Mouse (Mus musculus) neural tube, embryonic 13.5 days (tissue): ENCODE data around the gene Myo9b. TPM values are rescaled to one million over a fixed set of nuclear protein-coding genes. Genes with fewer than 3 reads are reported as not detected.
"Not testable (repeated sequence)": the region's sequence is repeated elsewhere in the genome, so short reads cannot be mapped to it uniquely, and the experiment has no call there.

Experiments used
- ATAC-seq: fragments of 200-750 bp; cut with Nextera tagmentation; 2 replicates; pipeline ENCODE4 v1.8.0; 2017; ENCODE audit warnings: low read depth, mild to moderate bottlenecking, moderate TSS enrichment, moderate library complexity
- H3K27ac ChIP-seq: fragments of 300-500 bp; sonication (generic); replicated peaks from 2 replicates; pipeline ENCODE4 v1.5.1; 2015; ENCODE audit warnings: moderate library complexity, mild to moderate bottlenecking, inconsistent platforms
- H3K27me3 ChIP-seq: fragments of 300-500 bp; sonication (generic); 2 replicates; pipeline ENCODE4 v1.6.1; 2015; ENCODE audit warnings: mild to moderate bottlenecking, inconsistent platforms
- H3K36me3 ChIP-seq: fragments of 300-500 bp; sonication (generic); 2 replicates; pipeline ENCODE4 v1.6.1; 2015; ENCODE audit warnings: mild to moderate bottlenecking, inconsistent platforms
- H3K4me1 ChIP-seq: fragments of 300-500 bp; sonication (generic); replicated peaks from 2 replicates; pipeline ENCODE4 v1.6.1; 2015; ENCODE audit warnings: inconsistent platforms
- H3K4me2 ChIP-seq: fragments of 300-500 bp; sonication (generic); 2 replicates; pipeline ENCODE4 v1.6.1; 2015; ENCODE audit warnings: inconsistent platforms, mild to moderate bottlenecking, moderate library complexity
- H3K4me3 ChIP-seq: fragments of 300-500 bp; sonication (generic); 2 replicates; pipeline ENCODE4 v1.5.1; 2015; ENCODE audit warnings: mild to moderate bottlenecking, inconsistent platforms
- H3K9ac ChIP-seq: fragments of 300-500 bp; sonication (generic); 2 replicates; pipeline ENCODE4 v1.6.1; 2015; ENCODE audit warnings: moderate library complexity, mild to moderate bottlenecking, inconsistent platforms
- H3K9me3 ChIP-seq: fragments of 300-500 bp; sonication (generic); 2 replicates; pipeline ENCODE4 v1.6.1; 2016; ENCODE audit warnings: inconsistent platforms
- WGBS: fragments of 180-500 bp; shearing (Covaris S2); methylation state at CpG from one replicate; pipeline ENCODE4 v1.1.7; 2015; 5-methylcytosine and 5-hydroxymethylcytosine counted together
- polyA plus RNA-seq: library from polyadenylated mRNA; unstranded; fragments of >200 nt; fragmentation: Nextera tagmentation; extraction: Ambion mirVana; gene quantifications from 2 replicates; pipeline ENCODE4 v1.2.1, GENCODE M21; 2015

The Myo9b gene
- polyA plus RNA-seq, 1 experiment from 2014 or later = 17.9 TPM

DNA sequence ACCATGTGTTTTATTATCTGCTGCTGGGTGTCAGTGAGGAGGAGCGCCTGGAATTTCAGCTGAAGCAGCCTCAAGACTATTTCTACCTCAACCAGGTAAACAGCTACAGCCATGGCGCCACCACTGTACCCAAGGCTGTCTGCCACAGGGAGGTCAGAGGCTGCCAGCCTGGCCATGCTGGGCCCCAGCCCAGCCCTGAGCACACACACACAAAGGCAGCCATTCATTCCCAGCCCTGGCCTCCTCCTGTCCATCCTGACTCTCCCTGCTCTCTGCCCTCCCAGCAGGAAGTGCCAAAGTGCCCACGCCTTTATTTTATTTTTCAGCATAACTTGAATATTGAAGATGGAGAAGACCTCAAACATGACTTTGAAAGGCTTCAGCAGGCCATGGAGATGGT, 50.4 kb downstream of the Myo9b start:
- Histone ChIP-seq H3K4me1 (no peaks in the 10 kb centered on the region), H3K36me3 (peaks cover 62% of the 10 kb centered on the region), H3K4me3 (no peak overlapping the region), H3K27ac (no peak overlapping the region), H3K4me2 (no peak overlapping the region), H3K27me3 (no peaks in the 10 kb centered on the region), H3K9ac (no peak overlapping the region), H3K9me3 (no peaks in the 10 kb centered on the region)
- 91% methylated on average over 3 of the region's 3 CpGs for WGBS
- no peak for ATAC-seq

DNA sequence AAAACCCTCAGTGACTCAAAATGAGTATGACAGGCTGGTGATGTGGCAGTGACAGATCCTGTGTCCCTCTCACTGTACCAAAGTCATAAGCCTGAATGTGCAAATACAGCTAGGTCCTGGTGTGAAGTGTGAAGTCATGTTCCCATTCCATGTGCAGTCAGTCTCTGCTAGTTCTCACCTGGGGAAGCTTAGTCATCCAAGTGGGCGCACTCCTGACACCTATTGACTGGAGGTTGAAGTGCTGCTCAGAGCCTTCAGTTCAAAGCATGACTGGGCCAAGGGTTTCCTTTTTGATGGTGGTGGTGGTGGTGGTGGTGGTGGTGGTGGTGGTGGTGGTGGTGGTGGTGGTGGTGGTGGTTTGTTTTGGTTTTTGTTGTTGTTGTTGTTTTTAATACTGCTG, 52.3 kb downstream of the Myo9b start:
- no peak overlapping the region for H3K9ac ChIP-seq
- H3K4me3 ChIP-seq = no peak overlapping the region
- H3K9me3 ChIP-seq = no peaks in the 10 kb centered on the region
- peaks cover 81% of the 10 kb centered on the region for H3K36me3 ChIP-seq
- 100% methylated on average over 1 of the region's 1 CpGs for WGBS
- H3K4me2 ChIP-seq = no peak overlapping the region
- ATAC-seq = no peak
- no peaks in the 10 kb centered on the region for H3K4me1 ChIP-seq
- no peak overlapping the region for H3K27ac ChIP-seq
- H3K27me3 ChIP-seq = no peaks in the 10 kb centered on the region

DNA sequence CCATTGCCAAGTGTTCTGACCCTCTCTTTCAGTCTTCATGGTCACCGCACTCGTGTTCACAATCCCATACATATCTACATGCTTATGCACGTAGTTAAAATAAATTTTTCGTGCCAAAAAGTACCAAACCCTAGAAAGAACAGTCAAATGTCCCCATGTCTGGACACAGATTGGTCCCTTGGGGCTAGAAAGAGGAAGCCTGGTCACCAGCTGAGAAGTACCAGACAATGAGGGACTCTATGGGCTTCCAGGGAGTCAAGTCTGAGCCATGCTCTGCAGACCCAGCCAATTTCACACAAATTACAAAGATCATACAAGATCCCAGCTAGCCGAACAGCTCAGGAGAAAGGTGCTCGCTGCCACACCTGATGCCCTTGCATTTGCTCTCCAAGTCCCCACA, 65.3 kb downstream of the Myo9b start:
- WGBS = 95% methylated on average over 6 of the region's 6 CpGs

DNA sequence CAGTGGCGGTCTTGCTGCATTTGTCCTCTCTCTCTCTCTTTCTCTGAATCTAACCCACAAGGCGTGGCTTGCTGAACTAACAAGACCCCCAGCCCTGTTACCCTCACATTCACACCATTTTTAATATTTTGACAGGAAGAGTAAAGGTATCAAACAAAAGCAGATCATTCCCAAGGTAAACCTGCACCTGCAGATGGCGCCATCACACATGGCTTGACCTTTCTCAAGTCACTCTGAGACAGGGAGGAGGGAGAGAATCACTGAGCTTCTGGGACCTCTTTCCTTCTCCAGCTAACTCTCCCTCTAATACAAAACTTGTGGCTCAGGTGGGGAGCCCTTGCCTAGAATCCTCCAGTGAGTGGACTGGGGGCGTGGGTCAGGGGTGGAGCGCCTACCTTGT, 68.1 kb downstream of the Myo9b start:
- Histone ChIP-seq H3K27ac (no peak overlapping the region), H3K4me2 (no peak overlapping the region), H3K9ac (no peak overlapping the region), H3K9me3 (no peaks in the 10 kb centered on the region), H3K4me3 (no peak overlapping the region), H3K27me3 (no peaks in the 10 kb centered on the region), H3K4me1 (no peaks in the 10 kb centered on the region), H3K36me3 (peaks cover 80% of the 10 kb centered on the region)
- no peak; the same call in 1 of the 2 replicates for ATAC-seq
- 84% methylated on average over 5 of the region's 5 CpGs for WGBS

More for the DNA sequence above, 65.3 kb downstream of the Myo9b start:
- H3K27me3 ChIP-seq, H3K4me1 ChIP-seq, ATAC-seq, H3K9me3 ChIP-seq, H3K27ac ChIP-seq, H3K4me3 ChIP-seq, H3K4me2 ChIP-seq, H3K9ac ChIP-seq: not testable (repeated sequence)
- peaks cover 71% of the 10 kb centered on the region for H3K36me3 ChIP-seq

DNA sequence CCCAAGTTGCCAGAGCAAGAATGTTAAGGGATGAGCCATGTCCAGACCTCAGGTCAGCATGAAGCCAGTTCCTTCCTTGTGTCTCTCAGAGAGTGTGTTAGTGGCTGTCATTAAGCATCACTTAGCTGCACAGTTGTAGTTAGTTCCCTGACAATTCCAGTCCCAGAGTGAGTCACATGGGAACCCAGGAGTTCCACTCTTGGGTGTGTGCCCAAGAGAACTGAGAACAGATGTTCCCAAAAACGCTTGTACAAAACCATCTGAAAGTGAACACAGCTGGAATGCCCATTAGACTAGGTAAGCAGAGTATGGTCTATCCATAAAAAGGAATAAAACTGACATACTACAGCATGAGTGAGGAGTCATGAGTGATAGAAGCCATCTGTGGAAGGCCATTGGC, 74.1 kb downstream of the Myo9b start:
- no peak for ATAC-seq
- H3K9ac ChIP-seq = no peak overlapping the region
- H3K9me3 ChIP-seq = no peaks in the 10 kb centered on the region
- H3K27ac ChIP-seq = no peak overlapping the region
- H3K4me2 ChIP-seq = no peak overlapping the region
- 80% methylated on average over 1 of the region's 1 CpGs for WGBS
- H3K27me3 ChIP-seq = no peaks in the 10 kb centered on the region
- H3K4me3 ChIP-seq = no peak overlapping the region
- H3K4me1 ChIP-seq = no peaks in the 10 kb centered on the region
- peaks cover 96% of the 10 kb centered on the region for H3K36me3 ChIP-seq

DNA sequence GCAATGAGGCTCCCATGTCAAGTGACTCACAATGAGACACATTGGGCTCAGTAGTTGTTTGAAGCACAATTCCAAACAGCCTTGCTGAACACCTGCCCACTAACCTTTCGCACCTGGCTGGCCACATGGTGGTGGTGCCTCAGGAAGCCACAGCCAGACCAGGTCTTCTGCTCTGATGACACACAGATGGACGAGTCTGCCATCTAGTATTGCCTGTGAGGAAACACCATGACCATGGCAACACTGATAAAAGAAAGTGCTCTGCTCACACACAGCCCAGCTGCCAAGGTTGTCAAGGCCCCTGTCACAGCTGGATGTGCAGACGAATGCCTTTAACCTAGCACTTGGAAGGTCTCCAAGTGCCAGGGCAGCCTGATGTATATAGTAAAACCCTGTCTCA, 78.6 kb downstream of the Myo9b start:
- WGBS = 81% methylated on average over 3 of the region's 3 CpGs

DNA sequence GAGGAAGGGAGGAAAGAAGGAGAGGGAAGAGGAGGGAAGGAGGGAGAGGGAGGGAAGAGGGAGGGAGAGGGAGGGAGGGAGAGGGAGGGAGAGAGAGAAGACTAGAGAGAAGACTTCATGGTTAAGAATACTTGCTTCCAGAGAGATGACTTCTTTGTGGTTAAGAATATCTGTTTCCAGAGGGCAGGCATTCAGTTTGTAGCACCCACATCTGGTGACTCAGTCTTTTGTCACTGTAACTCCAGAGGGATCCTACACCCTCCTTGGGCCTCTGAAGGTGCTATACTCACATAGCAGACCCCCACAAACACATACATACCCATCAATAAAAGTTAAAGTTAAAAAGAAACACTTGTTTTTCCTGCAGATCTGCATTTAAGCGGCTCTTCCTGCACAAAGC, 79.0 kb downstream of the Myo9b start:
- Histone ChIP-seq H3K4me1 (no peaks in the 10 kb centered on the region), H3K9ac (no peak overlapping the region), H3K4me2 (no peak overlapping the region), H3K9me3 (no peaks in the 10 kb centered on the region), H3K27ac (no peak overlapping the region), H3K4me3 (no peak overlapping the region), H3K36me3 (peaks cover 99% of the 10 kb centered on the region), H3K27me3 (no peaks in the 10 kb centered on the region)
- no peak for ATAC-seq
- 88% methylated on average over 1 of the region's 1 CpGs for WGBS

More for the DNA sequence above, 78.6 kb downstream of the Myo9b start:
- Histone ChIP-seq H3K27me3 (no peaks in the 10 kb centered on the region), H3K4me3 (no peak overlapping the region), H3K4me1 (no peaks in the 10 kb centered on the region), H3K9ac (no peak overlapping the region), H3K27ac (no peak overlapping the region), H3K9me3 (no peaks in the 10 kb centered on the region), H3K4me2 (no peak overlapping the region), H3K36me3 (peaks cover 99% of the 10 kb centered on the region)
- no peak for ATAC-seq

DNA sequence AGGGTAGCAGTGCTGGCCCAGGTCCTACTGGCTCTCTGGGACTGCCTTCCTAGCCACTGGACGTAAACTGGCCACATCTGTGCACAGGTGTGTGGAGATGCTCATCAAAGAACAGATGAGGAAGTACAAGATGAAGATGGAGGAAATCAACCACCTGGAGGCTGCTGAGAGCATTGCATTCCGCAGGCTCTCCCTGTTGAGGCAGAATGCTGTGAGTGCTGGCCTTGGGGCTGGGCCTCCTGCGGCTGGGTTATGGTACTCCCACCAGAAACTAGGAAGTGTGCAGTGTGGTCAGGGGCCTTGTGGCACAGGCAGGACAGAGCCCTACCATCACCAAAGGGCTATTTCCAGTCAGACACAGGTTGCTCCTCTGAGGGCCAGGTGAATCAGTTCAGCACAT, 85.5 kb downstream of the Myo9b start:
- H3K27ac ChIP-seq = no peak overlapping the region
- no peak overlapping the region for H3K4me2 ChIP-seq
- 89% methylated on average over 3 of the region's 3 CpGs for WGBS
- ATAC-seq = no peak
- H3K36me3 ChIP-seq = peaks cover 86% of the 10 kb centered on the region
- no peak overlapping the region for H3K4me3 ChIP-seq
- H3K4me1 ChIP-seq = no peaks in the 10 kb centered on the region
- no peaks in the 10 kb centered on the region for H3K9me3 ChIP-seq
- H3K27me3 ChIP-seq = no peaks in the 10 kb centered on the region
- no peak overlapping the region for H3K9ac ChIP-seq

DNA sequence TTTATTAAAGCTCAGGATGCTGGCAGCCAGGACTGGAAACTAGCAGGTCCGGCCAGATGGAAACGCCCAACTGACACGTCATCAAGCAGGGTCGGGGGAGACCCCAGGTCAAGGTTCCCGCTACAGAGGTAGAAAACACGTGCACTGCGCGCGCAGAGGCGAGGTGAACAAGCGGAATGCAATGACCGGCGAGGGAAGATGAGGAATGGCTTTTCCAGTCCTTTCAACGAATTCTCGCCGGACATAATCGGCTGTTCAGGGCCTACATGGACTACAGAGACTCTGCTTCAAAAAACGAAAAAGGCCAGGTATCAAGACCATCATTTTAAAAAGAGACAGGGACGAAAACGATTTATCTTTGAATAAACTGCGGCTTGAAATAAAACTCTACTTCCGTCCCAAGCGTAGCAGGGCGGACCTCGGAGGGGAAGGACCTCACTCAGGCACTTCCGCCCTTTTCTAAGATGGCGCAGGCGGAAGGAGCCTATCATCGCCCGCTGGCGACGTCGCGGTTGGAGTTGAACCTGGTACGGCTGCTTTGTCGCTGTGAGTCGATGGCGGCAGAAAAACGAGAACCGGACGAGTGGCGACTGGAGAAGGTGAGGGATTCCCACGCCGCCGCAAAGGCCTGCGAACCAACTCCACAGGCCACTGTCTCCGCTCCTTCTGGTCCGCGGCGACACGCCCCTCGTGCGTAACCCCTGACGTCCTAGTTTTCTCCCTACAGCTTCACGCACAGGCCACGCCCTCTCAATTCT, 94.4 kb downstream of the Myo9b start, which contains the start of gene Use1:
Use1 (plus strand) TSS at position 78 of the 758 bp plus-strand sequence.
- Histone ChIP-seq H3K4me2 (peak within 1 kb of the TSS; percentile 74), H3K9ac (peak within 1 kb of the TSS; percentile 77), H3K4me3 (peak within 1 kb of the TSS; percentile 61), H3K9me3 (no peaks in the 10 kb centered on the region), H3K36me3 (peaks cover 14% of the 10 kb centered on the region), H3K27ac (peak within 1 kb of the TSS; percentile 94), H3K27me3 (no peaks in the 10 kb centered on the region), H3K4me1 (peaks cover 38% of the 10 kb centered on the region)
- ATAC-seq = peak; percentile 80
- under 1% methylated on average over 56 of the region's 56 CpGs for WGBS

DNA sequence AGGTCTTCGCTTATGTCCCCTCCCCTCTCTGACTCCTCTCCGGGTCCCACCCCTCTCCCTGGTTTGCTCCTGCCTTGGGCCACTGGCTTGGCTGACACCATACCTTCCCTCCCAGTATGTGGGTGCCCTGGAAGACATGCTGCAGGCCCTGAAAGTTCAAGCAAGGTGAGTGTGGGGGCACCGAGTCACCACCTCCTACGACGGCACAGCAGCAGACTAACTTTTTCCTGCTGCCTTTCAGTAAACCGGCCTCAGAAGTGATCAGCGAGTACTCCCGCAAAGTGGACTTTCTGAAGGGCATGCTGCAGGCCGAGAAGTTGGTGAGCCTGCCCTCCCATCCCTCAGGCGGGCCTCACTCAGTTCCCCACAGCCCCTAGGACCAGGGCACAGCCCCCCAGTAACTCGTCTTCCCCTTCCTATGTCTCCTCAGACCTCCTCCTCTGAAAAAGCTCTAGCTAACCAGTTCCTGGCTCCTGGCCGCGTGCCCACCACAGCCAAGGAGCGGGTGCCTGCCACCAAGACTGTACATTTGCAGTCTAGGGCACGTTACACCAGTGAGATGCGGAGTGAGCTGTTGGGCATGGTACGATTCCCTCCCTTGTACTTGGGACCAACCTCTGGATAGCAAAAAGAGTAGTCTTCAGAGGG, 95.1 kb downstream of the Myo9b start:
- Histone ChIP-seq H3K27ac (peak overlapping the region; percentile 94), H3K4me1 (peaks cover 38% of the 10 kb centered on the region), H3K9ac (peak overlapping the region; percentile 77), H3K36me3 (peaks cover 14% of the 10 kb centered on the region), H3K27me3 (no peaks in the 10 kb centered on the region), H3K4me2 (peak overlapping the region; percentile 74), H3K4me3 (peak overlapping the region; percentile 61), H3K9me3 (no peaks in the 10 kb centered on the region)
- ATAC-seq = no peak
- 59% methylated on average over 17 of the region's 17 CpGs for WGBS

DNA sequence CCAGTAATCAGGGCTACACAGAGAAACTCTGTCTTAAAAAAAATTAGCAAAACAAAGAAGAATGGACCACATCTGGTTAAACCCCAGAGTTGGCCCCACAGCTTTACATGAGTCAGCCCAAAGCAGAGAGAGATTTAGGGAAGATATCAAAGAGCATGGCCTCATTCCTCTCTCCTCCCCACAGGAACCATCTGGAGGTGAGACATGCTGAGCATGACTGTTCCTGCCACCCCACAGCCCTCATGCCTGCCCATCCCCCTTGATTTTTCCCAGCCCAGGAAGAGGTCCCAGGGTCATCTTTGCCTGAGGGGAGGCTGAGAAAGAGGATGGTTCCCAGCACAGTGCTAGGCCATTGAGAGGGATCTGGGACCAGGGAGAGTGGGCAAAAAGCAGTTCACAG, 95.9 kb downstream of the Myo9b start:
- ATAC-seq = no peak
- H3K9ac ChIP-seq = 0 out of 2 replicates have a peak overlapping the region, but pooled peaks have one; percentile 2
- peaks cover 38% of the 10 kb centered on the region for H3K4me1 ChIP-seq
- H3K9me3 ChIP-seq = no peaks in the 10 kb centered on the region
- H3K4me2 ChIP-seq = no peak overlapping the region
- no peak overlapping the region for H3K4me3 ChIP-seq
- H3K27ac ChIP-seq = no peak overlapping the region
- H3K36me3 ChIP-seq = peaks cover 18% of the 10 kb centered on the region
- no peaks in the 10 kb centered on the region for H3K27me3 ChIP-seq

DNA sequence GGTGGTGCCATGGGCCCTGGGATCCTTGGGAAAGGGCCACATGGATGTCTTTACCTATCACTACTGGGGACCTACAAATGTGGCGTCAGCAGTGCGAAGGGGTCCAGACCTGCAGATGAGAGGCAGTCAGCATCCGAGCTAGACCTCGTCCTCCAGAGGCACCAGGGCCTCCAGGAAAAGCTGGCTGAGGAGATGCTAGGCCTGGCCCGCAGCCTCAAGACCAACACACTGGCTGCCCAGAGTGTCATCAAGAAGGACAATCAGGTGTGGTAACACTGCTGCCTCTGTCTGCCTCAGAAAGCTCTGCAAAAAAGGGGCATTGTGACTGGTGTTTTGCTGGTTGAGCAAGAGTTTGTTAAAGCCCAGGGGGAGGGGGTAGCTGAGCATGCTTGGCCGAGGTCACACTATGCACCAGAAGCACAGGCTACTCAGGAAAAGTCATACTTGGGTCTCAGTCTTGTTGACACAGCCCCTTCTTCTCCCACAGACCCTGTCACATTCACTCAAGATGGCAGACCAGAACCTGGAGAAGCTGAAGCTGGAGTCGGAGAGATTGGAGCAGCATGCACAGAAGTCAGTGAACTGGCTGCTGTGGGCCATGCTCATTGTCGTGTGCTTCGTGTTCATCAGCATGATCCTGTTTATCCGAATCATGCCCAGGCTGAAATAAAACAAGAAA, 96.7 kb downstream of the Myo9b start:
- H3K9me3 ChIP-seq = no peaks in the 10 kb centered on the region
- H3K36me3 ChIP-seq = peaks cover 26% of the 10 kb centered on the region
- no peak overlapping the region for H3K4me2 ChIP-seq
- H3K9ac ChIP-seq = 0 out of 2 replicates have a peak overlapping the region, but pooled peaks have one; percentile 2
- no peaks in the 10 kb centered on the region for H3K27me3 ChIP-seq
- no peak overlapping the region for H3K4me3 ChIP-seq
- no peak for ATAC-seq
- H3K4me1 ChIP-seq = peaks cover 38% of the 10 kb centered on the region
- 96% methylated on average over 10 of the region's 10 CpGs for WGBS
- no peak overlapping the region for H3K27ac ChIP-seq
